Mouse (Mus musculus) G1E (cell line): ENCODE data around the gene Abi3bp.

Source experiments
- CTCF ChIP-seq: IDR thresholded peaks from 2 replicates; pipeline ENCODE4 v1.5.1; 2012; ENCODE audit warnings: low read depth, low read length, inconsistent platforms, mixed read lengths
- GATA1 ChIP-seq: IDR thresholded peaks from 2 replicates; pipeline ENCODE4 v1.6.1; 2012; ENCODE audit warnings: borderline replicate concordance, low read length, inconsistent platforms, mixed read lengths
- GATA2 ChIP-seq: IDR thresholded peaks from 2 replicates; pipeline ENCODE4 v1.6.1; 2012; ENCODE audit warnings: low read depth, low read length, inconsistent platforms, borderline replicate concordance
- POLR2AphosphoS5 ChIP-seq: IDR thresholded peaks from 2 replicates; pipeline ENCODE4 v1.6.1; 2012; ENCODE audit warnings: low read depth, low read length, inconsistent platforms; ENCODE audit not compliant: insufficient replicate concordance
- TAL1 ChIP-seq: conservative IDR thresholded peaks from 2 replicates; pipeline ENCODE4 v1.6.1; 2012; ENCODE audit warnings: low read depth, low read length, inconsistent platforms, mixed read lengths

- TF ChIP-seq CTCF: no peak
- no peak for TF ChIP-seq GATA1
- no peak for TF ChIP-seq TAL1
- no peak for TF ChIP-seq POLR2AphosphoS5
- TF ChIP-seq GATA2: no peak
Measured at GRCm38 (mm10) chr16:56477677-56478574, at the start of gene Abi3bp.
